Mouse (Mus musculus) midbrain, embryonic 15.5 days (tissue): ENCODE measurements at regions not wholly inside any gene's neighbourhood (a gene's known extent, or its start where the extent isn't known, plus 50 kb on each side); places are given as distances from the start of the nearest gene placed in this dataset.

ENCODE experiments used
- ATAC-seq: fragments of 200-750 bp; cut with Nextera tagmentation; replicated peaks from 2 replicates; pipeline ENCODE4 v1.8.0; 2017; ENCODE audit warnings: moderate TSS enrichment
- H3K27ac ChIP-seq: fragments of 300-500 bp; sonication (generic); 2 replicates; pipeline ENCODE4 v1.5.1; 2015; ENCODE audit warnings: mild to moderate bottlenecking, inconsistent platforms
- H3K27me3 ChIP-seq: fragments of 300-500 bp; sonication (generic); replicated peaks from 2 replicates; pipeline ENCODE4 v1.6.1; 2015; ENCODE audit warnings: inconsistent platforms
- H3K36me3 ChIP-seq: fragments of 300-500 bp; sonication (generic); replicated peaks from 2 replicates; pipeline ENCODE4 v1.6.1; 2015; ENCODE audit warnings: inconsistent platforms
- H3K4me1 ChIP-seq: fragments of 300-500 bp; sonication (generic); 2 replicates; pipeline ENCODE4 v1.6.1; 2015; ENCODE audit warnings: inconsistent platforms
- H3K4me2 ChIP-seq: fragments of 300-500 bp; sonication (generic); 2 replicates; pipeline ENCODE4 v1.6.1; 2015; ENCODE audit warnings: inconsistent platforms, mild to moderate bottlenecking, moderate library complexity
- H3K4me3 ChIP-seq: fragments of 300-500 bp; sonication (generic); 2 replicates; pipeline ENCODE4 v1.5.1; 2015; ENCODE audit warnings: mild to moderate bottlenecking, inconsistent platforms
- H3K9ac ChIP-seq: fragments of 300-500 bp; sonication (generic); 2 replicates; pipeline ENCODE4 v1.6.1; 2015; ENCODE audit warnings: mild to moderate bottlenecking, inconsistent platforms
- H3K9me3 ChIP-seq: fragments of 300-500 bp; sonication (generic); 2 replicates; pipeline ENCODE4 v1.6.1; 2016; ENCODE audit warnings: inconsistent platforms
- WGBS: fragments of 180-500 bp; shearing (Covaris S2); methylation state at CpG from one replicate; pipeline ENCODE4 v1.1.7; 2015; ENCODE audit warnings: mixed read lengths; 5-methylcytosine and 5-hydroxymethylcytosine counted together

- no peaks in the 10 kb centered on the region for H3K4me1 ChIP-seq
- H3K9me3 ChIP-seq, result no peaks in the 10 kb centered on the region
- H3K27me3 ChIP-seq, result no peaks in the 10 kb centered on the region
- ATAC-seq, result no peak
- no peak overlapping the region for H3K9ac ChIP-seq
- H3K27ac ChIP-seq, result no peak overlapping the region
- H3K4me3 ChIP-seq, result no peak overlapping the region
- WGBS, result 93% methylated on average over 3 of the region's 3 CpGs
- H3K4me2 ChIP-seq, result no peak overlapping the region
- no peaks in the 10 kb centered on the region for H3K36me3 ChIP-seq
These were observed 250.4 kb downstream of the Qk start for GRCm38 (mm10) chr17:10069251-10069650.

GRCm38 (mm10) chr17:10065131-10065530 is 254.5 kb downstream of the Qk start:
- H3K9ac ChIP-seq, result no peak overlapping the region
- 78% methylated on average over 3 of the region's 3 CpGs for WGBS
- ATAC-seq, result no peak
- no peak overlapping the region for H3K4me3 ChIP-seq
- no peak overlapping the region for H3K27ac ChIP-seq
- no peak overlapping the region for H3K4me2 ChIP-seq
- H3K27me3 ChIP-seq, result no peaks in the 10 kb centered on the region
- no peaks in the 10 kb centered on the region for H3K9me3 ChIP-seq
- H3K4me1 ChIP-seq, result no peaks in the 10 kb centered on the region
- no peaks in the 10 kb centered on the region for H3K36me3 ChIP-seq

GRCm38 (mm10) chr17:10062546-10063100 is 257.0 kb downstream of the Qk start:
- Histone ChIP-seq H3K4me2 (no peak overlapping the region), H3K9ac (no peak overlapping the region), H3K4me1 (no peaks in the 10 kb centered on the region), H3K27me3 (no peaks in the 10 kb centered on the region), H3K27ac (no peak overlapping the region), H3K4me3 (no peak overlapping the region), H3K36me3 (no peaks in the 10 kb centered on the region), H3K9me3 (no peaks in the 10 kb centered on the region)
- ATAC-seq, result no peak
- 85% methylated on average over 8 of the region's 8 CpGs for WGBS

- no peaks in the 10 kb centered on the region for H3K27me3 ChIP-seq
- H3K4me2 ChIP-seq, result no peak overlapping the region
- no peak overlapping the region for H3K27ac ChIP-seq
- no peaks in the 10 kb centered on the region for H3K36me3 ChIP-seq
- no peak overlapping the region for H3K4me3 ChIP-seq
- H3K4me1 ChIP-seq, result no peaks in the 10 kb centered on the region
- WGBS, result 41% methylated on average over 1 of the region's 1 CpGs
- no peak overlapping the region for H3K9ac ChIP-seq
- no peak for ATAC-seq
- H3K9me3 ChIP-seq, result no peaks in the 10 kb centered on the region
These were observed 261.9 kb downstream of the Qk start for GRCm38 (mm10) chr17:10057736-10058135.

GRCm38 (mm10) chr17:10056096-10056495 is 263.6 kb downstream of the Qk start:
- H3K4me1 ChIP-seq, result no peaks in the 10 kb centered on the region
- H3K9me3 ChIP-seq, result no peaks in the 10 kb centered on the region
- no peak overlapping the region for H3K9ac ChIP-seq
- 81% methylated on average over 2 of the region's 2 CpGs for WGBS
- H3K36me3 ChIP-seq, result no peaks in the 10 kb centered on the region
- H3K27me3 ChIP-seq, result no peaks in the 10 kb centered on the region
- ATAC-seq, result no peak
- H3K4me2 ChIP-seq, result no peak overlapping the region
- H3K4me3 ChIP-seq, result no peak overlapping the region
- H3K27ac ChIP-seq, result no peak overlapping the region

GRCm38 (mm10) chr17:10054375-10054774 is 265.3 kb downstream of the Qk start:
- 89% methylated on average over 5 of the region's 5 CpGs for WGBS
- H3K4me1 ChIP-seq, result no peaks in the 10 kb centered on the region
- no peak overlapping the region for H3K27ac ChIP-seq
- ATAC-seq, result no peak
- no peaks in the 10 kb centered on the region for H3K9me3 ChIP-seq
- H3K4me2 ChIP-seq, result no peak overlapping the region
- no peak overlapping the region for H3K4me3 ChIP-seq
- H3K9ac ChIP-seq, result no peak overlapping the region
- no peaks in the 10 kb centered on the region for H3K27me3 ChIP-seq
- no peaks in the 10 kb centered on the region for H3K36me3 ChIP-seq

GRCm38 (mm10) chr17:10044336-10044735 is 275.3 kb downstream of the Qk start:
- Histone ChIP-seq H3K27ac (no peak overlapping the region), H3K4me1 (no peaks in the 10 kb centered on the region), H3K9me3 (no peaks in the 10 kb centered on the region), H3K27me3 (no peaks in the 10 kb centered on the region), H3K36me3 (no peaks in the 10 kb centered on the region), H3K4me2 (no peak overlapping the region), H3K4me3 (no peak overlapping the region), H3K9ac (no peak overlapping the region)
- 82% methylated on average over 5 of the region's 5 CpGs for WGBS
- ATAC-seq, result no peak

- 96% methylated on average over 5 of the region's 5 CpGs for WGBS
- Histone ChIP-seq H3K9ac (no peak overlapping the region), H3K4me2 (no peak overlapping the region), H3K4me3 (no peak overlapping the region), H3K9me3 (no peaks in the 10 kb centered on the region), H3K27ac (no peak overlapping the region), H3K36me3 (no peaks in the 10 kb centered on the region), H3K27me3 (no peaks in the 10 kb centered on the region), H3K4me1 (no peaks in the 10 kb centered on the region)
- no peak for ATAC-seq
These were observed 277.5 kb downstream of the Qk start for GRCm38 (mm10) chr17:10042042-10042652.

GRCm38 (mm10) chr17:10040951-10041359 is 278.7 kb downstream of the Qk start:
- no peak overlapping the region for H3K4me3 ChIP-seq
- no peaks in the 10 kb centered on the region for H3K36me3 ChIP-seq
- no peak for ATAC-seq
- H3K27me3 ChIP-seq, result no peaks in the 10 kb centered on the region
- H3K27ac ChIP-seq, result no peak overlapping the region
- H3K4me2 ChIP-seq, result no peak overlapping the region
- H3K9me3 ChIP-seq, result no peaks in the 10 kb centered on the region
- 87% methylated on average over 4 of the region's 4 CpGs for WGBS
- H3K4me1 ChIP-seq, result no peaks in the 10 kb centered on the region
- no peak overlapping the region for H3K9ac ChIP-seq

GRCm38 (mm10) chr17:10040375-10040774 is 279.3 kb downstream of the Qk start:
- 69% methylated on average over 4 of the region's 4 CpGs for WGBS
- H3K9ac ChIP-seq, result no peak overlapping the region
- ATAC-seq, result no peak
- no peak overlapping the region for H3K4me3 ChIP-seq
- H3K4me1 ChIP-seq, result no peaks in the 10 kb centered on the region
- no peaks in the 10 kb centered on the region for H3K36me3 ChIP-seq
- no peaks in the 10 kb centered on the region for H3K9me3 ChIP-seq
- H3K27ac ChIP-seq, result no peak overlapping the region
- no peaks in the 10 kb centered on the region for H3K27me3 ChIP-seq
- H3K4me2 ChIP-seq, result no peak overlapping the region

GRCm38 (mm10) chr17:10037799-10038445 is 281.7 kb downstream of the Qk start:
- H3K4me2 ChIP-seq, result no peak overlapping the region
- no peak overlapping the region for H3K27ac ChIP-seq
- no peaks in the 10 kb centered on the region for H3K27me3 ChIP-seq
- no peaks in the 10 kb centered on the region for H3K36me3 ChIP-seq
- no peak overlapping the region for H3K9ac ChIP-seq
- ATAC-seq, result no peak
- WGBS, result 32% methylated on average over 14 of the region's 14 CpGs
- H3K4me1 ChIP-seq, result no peaks in the 10 kb centered on the region
- no peaks in the 10 kb centered on the region for H3K9me3 ChIP-seq
- H3K4me3 ChIP-seq, result no peak overlapping the region

GRCm38 (mm10) chr17:10033510-10033909 is 286.1 kb downstream of the Qk start:
- ATAC-seq, result no peak

GRCm38 (mm10) chr17:10031033-10031432 is 288.6 kb downstream of the Qk start:
- no peak for ATAC-seq
- Histone ChIP-seq H3K27ac (no peak overlapping the region), H3K4me1 (no peaks in the 10 kb centered on the region), H3K9me3 (no peaks in the 10 kb centered on the region), H3K4me2 (no peak overlapping the region), H3K36me3 (no peaks in the 10 kb centered on the region), H3K4me3 (no peak overlapping the region), H3K27me3 (no peaks in the 10 kb centered on the region), H3K9ac (no peak overlapping the region)
- WGBS, result 93% methylated on average over 3 of the region's 3 CpGs

More at GRCm38 (mm10) chr17:10033510-10033909, 286.1 kb downstream of the Qk start:
- no peaks in the 10 kb centered on the region for H3K36me3 ChIP-seq
- no peaks in the 10 kb centered on the region for H3K9me3 ChIP-seq
- H3K4me1 ChIP-seq, result no peaks in the 10 kb centered on the region
- H3K27ac ChIP-seq, result no peak overlapping the region
- H3K27me3 ChIP-seq, result no peaks in the 10 kb centered on the region
- H3K4me3 ChIP-seq, result no peak overlapping the region
- WGBS, result 55% methylated on average over 4 of the region's 4 CpGs
- H3K4me2 ChIP-seq, result no peak overlapping the region
- H3K9ac ChIP-seq, result no peak overlapping the region
